Mouse (Mus musculus) A20 (cell line): ENCODE data around the gene Dtd1.
A peak's percentile ranks its signal among the peaks of the same experiment; 100 is the strongest.

ENCODE experiments used
- DNase-seq: peaks from one replicate; pipeline ENCODE4 v3.0.0-alpha.2; 2011; ENCODE audit warnings: low read depth, low spot score

Gene Dtd1

GRCm38 (mm10) chr2:144599831-144600687 lies at the start of gene Dtd1:
Dtd1 (plus strand) TSS chr2:144599897.
- peak; percentile 93 for DNase-seq

GRCm38 (mm10) chr2:144550529-144550928 lies 49.2 kb upstream of the Dtd1 start, which contains the start of gene Rbbp9:
Rbbp9 (minus strand) TSS chr2:144550869.
- DNase-seq, result no peak

GRCm38 (mm10) chr2:144553905-144554304 lies 45.8 kb upstream of the Dtd1 start:
- peak; percentile 50 for DNase-seq

- no peak for DNase-seq
Observed at GRCm38 (mm10) chr2:144555286-144555819, 44.3 kb upstream of the Dtd1 start.

- peak; percentile 97 for DNase-seq
Observed at GRCm38 (mm10) chr2:144555820-144556552, 43.7 kb upstream of the Dtd1 start, which contains the start of gene Sec23b. Sec23b (plus strand) TSS chr2:144556229.

- no peak for DNase-seq
Observed at GRCm38 (mm10) chr2:144588723-144589122, 11.0 kb upstream of the Dtd1 start.

- peak; percentile 36 for DNase-seq
Observed at GRCm38 (mm10) chr2:144593036-144593435, 6.7 kb upstream of the Dtd1 start.

GRCm38 (mm10) chr2:144593951-144594651 lies 5.6 kb upstream of the Dtd1 start, which contains the start of gene Smim26:
Smim26 (plus strand) TSS chr2:144594054.
- DNase-seq, result peak; percentile 87

GRCm38 (mm10) chr2:144598006-144598405 lies 1.7 kb upstream of the Dtd1 start:
- DNase-seq, result no peak

- no peak for DNase-seq
Observed at GRCm38 (mm10) chr2:144601576-144601975, 1.9 kb downstream of the Dtd1 start.

GRCm38 (mm10) chr2:144613956-144614355 lies 14.3 kb downstream of the Dtd1 start:
- DNase-seq, result no peak

- no peak for DNase-seq
Observed at GRCm38 (mm10) chr2:144617074-144617874, 17.6 kb downstream of the Dtd1 start.

GRCm38 (mm10) chr2:144621491-144621890 lies 21.8 kb downstream of the Dtd1 start:
- DNase-seq, result no peak

- DNase-seq, result no peak
Observed at GRCm38 (mm10) chr2:144633551-144633950, 33.9 kb downstream of the Dtd1 start.

- no peak for DNase-seq
Observed at GRCm38 (mm10) chr2:144634231-144634630, 34.5 kb downstream of the Dtd1 start.

- DNase-seq, result no peak
Observed at GRCm38 (mm10) chr2:144634729-144635128, 35.0 kb downstream of the Dtd1 start.

- peak; percentile 60 for DNase-seq
Observed at GRCm38 (mm10) chr2:144635644-144636320, 36.1 kb downstream of the Dtd1 start.

GRCm38 (mm10) chr2:144637204-144637603 lies 37.5 kb downstream of the Dtd1 start:
- DNase-seq, result no peak

- no peak for DNase-seq
Observed at GRCm38 (mm10) chr2:144637671-144638395, 38.1 kb downstream of the Dtd1 start.
